Mouse (Mus musculus): ENCODE measurements around the gene Layn. TPM values are rescaled to one million over a fixed set of nuclear protein-coding genes. Genes with fewer than 3 reads are reported as not detected.

Gene Layn
- total RNA-seq, 2 experiments from 2014 or later: 5.4 to 6.3 TPM

DNA sequence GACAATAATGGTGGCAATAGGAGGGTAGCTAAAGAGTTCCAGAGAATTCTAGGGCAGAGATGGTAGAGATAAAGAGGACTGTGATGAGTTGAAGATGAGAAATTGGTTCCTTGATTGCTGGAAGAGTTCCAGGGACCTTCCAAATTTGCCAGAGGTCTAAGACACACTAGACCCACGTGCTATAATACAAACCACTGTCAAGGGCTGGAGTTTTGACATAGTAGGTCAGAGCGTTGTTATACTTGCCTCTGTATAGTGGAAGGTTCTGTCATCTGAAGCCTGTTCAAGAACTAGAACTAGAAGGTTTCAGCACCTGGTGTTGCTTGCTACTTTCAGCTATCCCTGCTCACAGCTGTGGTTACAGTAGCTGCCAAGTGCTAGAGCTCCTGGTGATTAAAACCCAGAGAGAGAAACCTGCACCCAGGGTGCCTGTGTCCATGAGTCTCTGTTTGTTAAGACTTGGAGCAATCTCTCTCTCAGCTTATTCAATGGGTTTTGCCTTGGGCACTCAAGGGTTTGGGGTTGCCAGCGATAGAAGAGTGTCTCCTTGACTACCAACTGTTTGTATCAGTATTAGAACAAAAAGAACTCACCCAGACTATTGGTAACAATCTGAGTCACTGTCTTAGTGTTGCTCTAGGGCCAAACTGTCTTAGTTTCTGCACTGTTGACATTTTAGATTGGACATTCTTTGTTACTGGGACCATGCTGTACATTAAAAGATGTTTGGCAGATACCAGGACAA, 43.9 kb downstream of the Layn start:
- DNase-seq (ENCODE audit: low spot score in 2 of 2): no peak

GRCm38 (mm10) chr9:51032291-51032690, 44.6 kb downstream of the Layn start:
- no peak for DNase-seq (ENCODE audit: low spot score in 2 of 2)

- DNase-seq (ENCODE audit: low spot score in 2 of 2): no peak
These were observed 45.3 kb downstream of the Layn start for GRCm38 (mm10) chr9:51031603-51032002.

DNA sequence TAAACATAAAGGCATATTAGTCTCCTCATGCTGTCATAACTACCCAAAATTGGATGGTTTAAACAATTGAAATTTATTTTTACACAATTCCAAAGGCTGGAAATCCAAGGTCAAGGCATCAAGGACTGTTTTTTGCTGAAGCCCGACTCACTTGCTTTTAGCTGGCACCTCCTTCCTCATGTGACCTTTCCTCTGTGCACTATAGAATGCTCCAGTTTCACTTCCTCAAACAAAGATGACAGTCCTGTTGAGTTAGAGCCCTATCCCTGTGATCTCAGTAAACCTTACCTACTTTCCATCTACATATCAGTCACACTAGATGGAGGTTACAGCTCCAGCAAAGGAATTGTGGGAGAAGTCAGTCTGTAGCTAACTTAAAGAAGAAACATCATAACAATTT, 46.7 kb downstream of the Layn start:
- DNase-seq (ENCODE audit: low spot score in 2 of 2): no peak

GRCm38 (mm10) chr9:51026952-51027351, 49.9 kb downstream of the Layn start:
- no peak for DNase-seq (ENCODE audit: low spot score in 2 of 2)

GRCm38 (mm10) chr9:51021123-51021795, 55.6 kb downstream of the Layn start:
- DNase-seq (ENCODE audit: low spot score in 2 of 2): no peak

- no peak for DNase-seq (ENCODE audit: low spot score in 2 of 2)
These were observed 56.5 kb downstream of the Layn start for GRCm38 (mm10) chr9:51020351-51020750.

DNA sequence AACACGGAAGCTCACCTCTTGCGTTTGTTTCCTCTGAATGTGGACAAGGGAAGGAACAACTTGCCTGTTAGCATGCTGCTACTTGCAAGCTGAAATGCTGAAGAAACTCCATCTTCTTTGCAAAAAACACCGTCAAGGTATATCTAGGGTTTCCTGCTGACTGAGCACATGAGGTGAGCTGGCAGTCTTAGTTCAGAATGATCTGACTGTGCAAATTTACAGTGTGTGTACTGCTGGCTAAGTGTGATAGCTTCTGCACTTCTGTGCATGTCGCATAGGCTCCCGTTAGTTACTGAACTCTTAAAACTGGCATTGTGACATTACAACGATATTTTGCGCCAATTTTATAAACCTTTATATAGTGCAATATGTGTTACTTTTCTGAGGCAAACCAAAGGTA, 57.2 kb downstream of the Layn start:
- DNase-seq (ENCODE audit: low spot score in 2 of 2): no peak

GRCm38 (mm10) chr9:51015732-51016131, 61.2 kb downstream of the Layn start:
- no peak for DNase-seq (ENCODE audit: low spot score in 2 of 2)

DNA sequence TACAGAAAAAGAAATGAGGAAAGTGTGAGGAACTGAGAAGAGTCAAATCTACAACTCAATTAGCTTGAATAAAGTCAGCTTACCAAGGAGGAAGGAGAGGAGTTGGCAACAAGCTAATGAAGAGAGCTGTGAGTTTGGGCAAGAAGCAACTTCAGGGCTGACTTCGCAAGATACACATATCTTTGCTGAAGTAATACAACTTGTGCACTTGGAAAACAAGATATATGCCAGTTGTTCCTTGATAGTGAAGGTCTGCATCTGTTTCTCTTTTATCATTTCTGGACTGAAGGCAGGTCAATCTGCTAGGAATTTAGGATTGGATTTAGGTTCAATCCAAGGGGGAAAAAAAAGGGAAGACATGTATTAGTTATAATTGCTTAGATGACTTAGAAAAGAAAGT, 63.2 kb downstream of the Layn start:
- DNase-seq (ENCODE audit: low spot score in 2 of 2): no peak

DNA sequence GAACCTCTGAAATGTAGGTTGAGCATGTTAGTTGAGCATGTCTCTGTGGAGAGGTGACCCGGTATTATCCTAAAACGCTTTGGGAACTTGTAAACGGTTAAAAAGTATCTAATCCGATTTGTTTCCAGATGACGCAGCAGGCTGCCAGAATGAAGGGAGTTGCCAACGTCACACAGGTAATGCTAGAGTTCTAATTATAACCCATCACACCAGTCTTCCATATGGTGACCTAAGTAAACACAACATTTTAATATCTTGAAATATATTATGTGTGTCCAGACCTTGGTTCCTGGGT, 67.3 kb downstream of the Layn start:
- no peak for DNase-seq (ENCODE audit: low spot score in 2 of 2)

DNA sequence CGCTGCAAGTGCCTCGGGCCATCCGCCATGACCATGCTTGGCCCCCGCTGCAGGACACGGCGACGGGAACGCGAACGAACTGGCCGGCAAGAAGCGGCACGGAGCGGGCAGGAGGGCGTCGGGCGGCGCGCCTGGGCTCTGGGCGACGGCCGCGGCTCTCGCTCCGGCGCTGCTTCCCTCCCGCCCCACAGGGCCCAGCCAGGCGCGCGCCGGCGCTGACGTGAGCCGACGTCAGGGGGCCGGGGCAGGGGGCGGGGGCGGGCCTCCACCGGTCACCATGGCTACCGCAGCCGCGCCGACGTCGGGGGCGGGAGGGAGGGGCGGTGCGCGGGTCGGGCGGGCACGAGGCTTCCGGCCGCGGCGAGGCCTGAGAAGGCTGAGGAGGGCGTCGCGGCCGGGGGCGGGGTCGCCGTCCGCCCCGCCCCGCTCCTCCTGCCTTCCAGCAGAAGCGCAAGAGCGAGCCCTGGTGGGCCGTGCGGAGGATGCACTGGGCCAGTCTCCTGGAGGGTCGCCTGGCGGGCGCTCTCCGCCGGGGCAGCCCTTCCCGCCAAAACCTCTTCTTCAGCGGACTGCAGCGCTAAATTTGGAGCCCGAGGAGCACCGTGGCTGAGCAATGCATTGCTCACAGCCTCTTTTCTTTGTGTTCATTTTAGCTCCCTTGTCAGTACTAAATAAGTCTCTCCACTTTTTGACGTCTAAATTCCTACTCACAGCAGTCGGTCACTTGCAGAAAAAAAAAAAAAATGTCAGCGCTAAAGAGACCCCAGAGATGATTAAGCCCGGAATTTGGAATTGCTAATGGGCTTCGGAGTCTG, 67.8 kb downstream of the Layn start, which contains the start of gene Sik2:
Gene Sik2, minus strand, starts transcription at position 233 of the 815 bp plus-strand sequence.
- DNase-seq (ENCODE audit: low spot score in 2 of 2): peak; percentile 81 to 88

- peak in 1 of 2 experiments; percentile 5 for DNase-seq (ENCODE audit: low spot score in 2 of 2)
These were observed 68.6 kb downstream of the Layn start for GRCm38 (mm10) chr9:51008068-51008840.

DNA sequence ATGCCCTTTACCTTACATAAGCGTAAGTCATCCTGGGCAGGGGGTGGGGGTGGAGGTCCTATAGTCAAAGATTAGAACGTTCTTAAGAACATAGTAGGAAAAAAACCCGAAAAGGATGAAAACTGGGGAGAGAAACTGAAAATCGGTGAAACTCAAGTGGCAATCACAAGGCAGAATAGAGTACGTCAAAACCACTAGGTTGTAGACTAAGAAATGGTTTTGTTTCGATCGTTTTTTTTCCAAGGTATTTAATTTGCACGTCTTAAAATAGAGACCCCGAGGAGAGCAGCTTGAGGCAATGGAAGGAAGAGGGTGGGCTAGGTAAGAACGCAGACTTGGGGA, 69.2 kb downstream of the Layn start:
- no peak for DNase-seq (ENCODE audit: low spot score in 2 of 2)

DNA sequence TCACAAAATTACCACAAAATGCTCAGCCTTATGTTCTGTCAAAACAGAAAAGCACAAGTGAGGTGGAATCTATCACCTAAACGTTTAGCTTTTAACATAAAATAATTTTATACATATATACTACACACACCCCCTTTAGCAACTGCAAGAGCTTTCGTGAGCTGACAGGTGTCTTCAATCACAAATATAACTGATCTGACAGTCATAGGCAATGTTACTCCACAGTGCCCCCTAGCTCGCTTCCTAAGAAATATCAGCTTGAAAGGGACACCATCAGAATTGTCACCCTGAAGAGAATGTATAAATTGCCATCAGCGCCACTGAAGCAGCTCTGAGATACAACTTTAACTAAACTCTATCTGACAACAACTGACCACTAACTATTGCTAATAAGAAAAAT, 70.0 kb downstream of the Layn start:
- DNase-seq (ENCODE audit: low spot score in 2 of 2): peak; percentile 68

Small RNA genes within 50 kb of the gene (microRNA-seq; reads per million reads assigned to microRNA genes)
- 7.6 to 8.2 reads per million in 2 experiments for gene Mir34b
- 133 to 178 reads per million in 2 experiments for gene Mir34c

Other genes with a start within 250 kb of the Layn start
- 10 to 100 TPM; 19.8 to 27.7 TPM for gene Ppp2r1b, start 231.8 kb downstream of the Layn start, total RNA-seq (2021)
- 10 to 100 TPM; 57.7 to 86.6 TPM for gene Sik2, start 68.0 kb downstream of the Layn start, total RNA-seq (2021)
- not detected for gene Btg4, start 16.2 kb downstream of the Layn start, total RNA-seq (2021)
- not detected for gene 4833427G06Rik, start 25.0 kb upstream of the Layn start, total RNA-seq (2021)
- gene Gm32742, start 88.4 kb upstream of the Layn start, total RNA-seq (2021): not detected
- gene Pou2af1, start 136.6 kb upstream of the Layn start, total RNA-seq (2021): not detected
- 1 to 10 TPM in 1 of 2 experiments, under 1 TPM in 1; 0.86 to 1.5 TPM for gene Colca2, start 201.5 kb upstream of the Layn start, total RNA-seq (2021)

Data from left cerebral cortex, adult 18-20 months (tissue).